Mouse (Mus musculus) kidney, adult 18-20 months (tissue): ENCODE data around the gene Sparcl1.

ENCODE experiments used
- DNase-seq: peaks from one replicate; pipeline ENCODE4 v3.0.0; 2021

Sparcl1 gene

DNA sequence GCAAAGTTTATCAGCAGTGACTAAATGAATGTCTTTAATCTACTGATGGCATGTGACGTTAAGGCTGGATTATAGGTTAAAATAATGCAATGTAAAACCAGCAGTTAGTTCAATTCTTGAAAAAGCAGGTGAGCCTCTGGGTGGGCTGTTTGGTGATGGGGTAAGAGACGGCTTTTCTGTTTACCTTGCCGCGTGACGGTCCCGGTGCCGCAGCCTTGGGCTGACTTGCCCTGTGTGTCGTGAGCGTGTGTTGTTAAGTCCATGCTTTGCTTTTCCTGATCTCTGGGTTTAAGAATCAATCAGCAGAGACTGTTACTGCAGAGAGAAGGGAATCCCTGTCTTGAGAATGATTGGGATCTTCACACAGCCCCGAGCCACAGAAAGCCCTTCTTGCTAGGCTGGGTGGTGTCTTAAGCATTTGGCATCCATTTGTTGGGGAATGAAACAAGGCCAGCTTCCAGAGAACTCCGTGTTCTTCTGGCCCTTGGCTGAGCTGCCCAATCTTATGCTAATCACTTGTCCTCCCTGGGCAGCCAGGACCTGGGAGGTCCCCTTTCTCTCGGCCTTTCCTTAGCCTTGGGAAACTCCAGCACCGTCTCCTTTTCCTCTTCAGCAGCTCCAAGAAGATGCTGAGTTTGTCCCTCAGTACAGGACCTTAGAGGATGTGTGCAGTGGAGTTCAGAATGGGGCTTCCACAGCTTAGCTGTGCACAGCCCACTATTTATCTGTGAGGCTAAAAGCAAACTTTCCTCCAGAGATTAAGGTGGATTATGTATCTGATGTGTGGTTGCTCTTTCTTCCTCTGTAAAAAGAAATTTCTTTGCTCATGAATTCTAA lies 51.4 kb downstream of the Sparcl1 start:
- no peak for DNase-seq

DNA sequence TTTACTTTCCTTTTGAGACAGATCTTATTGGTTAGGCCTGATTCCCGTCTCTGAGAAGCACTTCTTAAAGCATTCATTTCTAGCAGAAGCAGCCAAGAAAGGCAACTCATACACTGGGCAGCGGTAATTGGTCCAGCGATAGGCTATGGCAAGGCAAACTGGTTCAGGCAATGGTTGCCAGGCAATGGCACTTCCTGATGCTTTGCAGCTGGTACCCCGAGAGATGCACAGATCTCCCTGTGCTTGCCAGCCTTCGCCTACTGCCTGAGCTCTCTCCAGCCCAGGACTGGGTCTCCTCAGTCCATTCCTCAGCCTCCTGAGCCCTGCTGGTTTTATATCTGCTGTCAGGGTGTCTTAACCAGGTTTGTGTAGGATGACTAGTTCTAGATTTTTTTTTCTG lies 53.1 kb downstream of the Sparcl1 start:
- no peak for DNase-seq

DNA sequence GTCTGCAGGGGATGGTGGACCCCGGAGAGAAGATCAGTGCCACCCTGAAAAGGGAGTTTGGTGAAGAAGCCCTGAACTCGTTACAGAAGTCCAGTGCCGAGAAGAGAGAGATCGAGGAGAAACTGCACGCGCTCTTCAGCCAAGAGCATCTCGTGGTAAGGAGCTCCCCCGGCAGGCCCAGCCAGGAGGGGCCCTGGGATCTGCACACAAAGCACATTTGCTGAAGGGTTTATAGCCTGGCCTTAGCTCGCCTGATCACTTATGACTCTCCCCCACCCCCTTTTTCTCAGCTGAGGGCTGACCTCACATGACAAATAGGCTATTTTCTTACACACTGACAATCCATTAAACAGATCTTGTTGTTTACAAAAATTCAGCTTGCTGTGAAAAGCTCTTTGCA lies 53.9 kb downstream of the Sparcl1 start:
- no peak for DNase-seq

DNA sequence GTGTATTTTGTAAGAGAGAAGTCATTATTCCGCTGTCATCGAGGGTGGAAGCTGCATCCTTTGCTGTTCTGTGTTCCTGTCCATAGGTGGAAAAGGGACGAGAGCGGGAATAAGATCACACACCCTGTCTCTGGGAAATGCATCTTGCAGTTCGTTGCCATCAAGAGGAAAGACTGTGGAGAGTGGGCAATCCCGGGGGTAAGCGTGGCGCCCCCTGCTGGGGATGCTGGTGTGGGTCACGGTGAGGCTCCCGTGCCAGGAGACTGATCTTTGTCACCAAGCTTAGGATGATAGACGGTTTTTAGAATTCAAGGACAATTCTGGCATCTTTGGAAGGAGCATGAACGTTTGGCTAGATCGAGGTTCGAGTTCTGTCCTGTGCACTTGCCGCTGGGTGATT lies 55.5 kb downstream of the Sparcl1 start:
- peak; percentile 65 for DNase-seq

DNA sequence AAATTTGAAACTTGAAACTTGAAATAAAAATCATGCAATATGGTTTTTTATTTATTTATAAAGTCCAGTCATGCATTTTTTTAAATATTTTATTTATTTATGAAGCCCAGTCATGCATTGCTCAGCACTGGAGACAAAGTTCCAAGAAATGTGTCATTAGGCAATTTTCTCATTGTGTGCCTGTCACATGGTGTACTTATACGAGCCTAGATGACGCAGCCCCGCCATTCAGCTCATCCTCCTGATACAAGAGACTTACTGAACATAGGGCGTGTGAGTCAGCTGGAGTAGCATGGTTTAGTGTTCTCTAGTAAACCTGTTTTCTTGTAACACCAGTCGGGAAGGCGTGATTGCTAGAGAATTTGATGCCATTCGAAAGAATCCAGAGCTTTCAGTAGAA lies 57.2 kb downstream of the Sparcl1 start:
- DNase-seq = no peak

DNA sequence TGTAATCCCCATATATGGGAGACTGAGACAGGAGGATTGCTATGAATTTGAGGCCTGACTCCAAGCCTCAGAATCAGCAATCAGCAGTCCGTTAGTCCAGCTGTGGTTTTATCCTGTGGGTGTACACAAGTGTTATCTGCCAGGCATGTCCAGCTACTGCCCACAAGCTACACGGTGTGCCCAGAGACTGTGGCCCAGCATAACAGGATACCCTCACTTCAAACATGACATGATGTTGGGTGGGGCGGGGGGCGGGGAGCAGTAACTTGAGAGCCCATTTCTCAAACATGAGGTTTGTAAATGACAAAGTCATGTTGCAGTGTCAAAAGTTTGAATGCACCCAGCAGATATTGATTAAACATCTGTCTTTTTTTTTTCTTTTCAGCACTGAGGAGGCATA lies 57.7 kb downstream of the Sparcl1 start:
- no peak for DNase-seq

DNA sequence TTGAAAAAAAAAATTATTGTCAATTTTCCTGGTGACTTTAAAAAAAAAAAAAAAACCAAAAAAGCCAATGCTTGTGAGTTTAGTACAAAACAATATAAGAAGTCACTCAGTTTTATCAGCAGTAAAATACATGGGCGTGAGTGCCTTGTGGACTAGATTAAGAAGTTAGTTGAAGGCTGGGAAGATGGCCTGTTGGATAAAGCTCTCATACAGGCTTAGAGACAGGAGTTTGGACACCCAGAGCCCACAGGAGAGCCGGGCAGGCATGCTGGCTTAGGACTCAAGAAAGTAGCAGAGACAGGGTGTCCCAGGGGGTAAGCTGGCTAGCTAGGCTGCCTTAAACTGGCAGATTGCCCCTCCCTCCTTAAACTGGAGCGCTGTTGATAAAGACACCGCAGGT lies 58.6 kb downstream of the Sparcl1 start:
- no peak for DNase-seq

DNA sequence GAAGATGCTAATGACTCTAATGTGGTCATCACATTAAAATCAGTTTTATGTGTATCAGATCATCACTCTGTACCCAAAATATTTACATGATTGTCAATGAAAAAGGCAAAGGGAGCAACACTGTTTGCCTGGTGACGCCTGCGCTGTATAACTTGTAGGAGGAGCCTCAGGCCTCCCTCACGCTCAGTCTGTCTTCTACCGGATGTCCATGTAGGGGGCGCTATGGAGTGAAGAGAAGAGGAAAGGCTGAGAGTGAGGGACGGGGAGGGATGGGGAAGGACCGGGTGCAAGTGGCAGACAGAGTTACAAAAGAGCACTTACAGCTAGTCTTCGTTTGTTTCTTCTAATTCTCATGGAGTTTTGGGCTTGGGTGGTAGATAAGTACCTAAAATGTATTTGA lies 60.6 kb downstream of the Sparcl1 start:
- DNase-seq = no peak

DNA sequence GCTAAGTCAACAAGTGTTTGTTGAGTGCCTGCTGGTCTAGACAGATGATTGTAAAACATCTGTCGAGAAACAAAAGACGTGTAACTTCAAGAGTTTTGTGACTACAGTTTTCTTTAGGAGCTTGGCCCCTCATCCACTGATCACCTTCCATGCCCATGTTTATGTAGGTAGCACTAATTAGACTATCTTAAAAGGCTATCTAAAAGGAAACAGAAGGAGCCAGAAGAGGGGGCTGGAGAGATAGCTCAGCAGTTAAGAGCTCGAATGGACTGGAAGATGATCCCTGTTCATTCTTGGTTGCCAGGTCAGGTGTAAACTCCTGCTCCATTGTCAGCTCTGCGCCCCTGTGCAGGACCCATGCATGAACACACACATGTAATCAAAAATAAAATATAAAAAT lies 65.4 kb downstream of the Sparcl1 start:
- no peak for DNase-seq

DNA sequence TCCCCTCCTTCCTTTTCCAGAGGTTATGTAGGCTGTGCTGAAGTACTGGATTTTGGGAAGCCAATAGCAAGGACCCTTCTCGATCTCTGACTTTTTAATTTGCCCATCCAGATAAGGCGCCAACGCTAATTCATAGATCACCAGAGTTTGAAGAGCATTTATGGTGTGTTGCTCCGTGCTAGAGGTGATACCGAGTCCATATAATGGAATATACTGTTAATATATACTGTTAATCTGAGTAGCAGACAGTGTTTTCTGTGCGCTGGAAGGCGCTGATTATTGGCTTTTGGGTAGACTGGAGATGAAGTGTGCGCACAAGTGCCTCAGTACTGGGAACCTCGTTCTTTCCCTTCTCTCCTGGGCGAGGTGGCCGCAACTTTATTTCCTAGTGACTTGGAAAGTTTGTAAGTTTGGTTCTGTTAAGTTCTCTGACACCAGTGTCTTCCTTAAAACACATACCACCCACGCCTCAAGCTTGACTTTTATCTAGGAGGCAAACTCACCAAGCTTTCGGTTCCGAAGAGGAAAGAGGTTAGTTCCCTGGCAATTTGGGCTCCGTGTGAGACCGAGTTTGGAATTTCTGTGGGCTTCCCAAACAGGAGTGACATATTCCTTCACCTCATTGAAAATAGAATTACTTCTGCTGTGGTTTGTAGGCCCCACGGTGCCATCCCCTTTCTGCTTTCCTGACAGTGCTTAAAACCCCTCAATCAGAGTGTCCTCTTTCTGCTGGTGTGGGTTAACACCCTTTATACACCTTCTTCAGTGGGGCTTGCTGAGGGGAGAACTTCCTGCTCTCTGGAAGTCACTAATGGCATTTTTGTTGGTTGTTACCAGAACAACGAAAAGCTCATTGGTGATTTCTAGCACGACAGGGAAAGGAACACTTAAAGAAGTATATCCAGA lies 66.1 kb downstream of the Sparcl1 start:
- peak; percentile 43 for DNase-seq

DNA sequence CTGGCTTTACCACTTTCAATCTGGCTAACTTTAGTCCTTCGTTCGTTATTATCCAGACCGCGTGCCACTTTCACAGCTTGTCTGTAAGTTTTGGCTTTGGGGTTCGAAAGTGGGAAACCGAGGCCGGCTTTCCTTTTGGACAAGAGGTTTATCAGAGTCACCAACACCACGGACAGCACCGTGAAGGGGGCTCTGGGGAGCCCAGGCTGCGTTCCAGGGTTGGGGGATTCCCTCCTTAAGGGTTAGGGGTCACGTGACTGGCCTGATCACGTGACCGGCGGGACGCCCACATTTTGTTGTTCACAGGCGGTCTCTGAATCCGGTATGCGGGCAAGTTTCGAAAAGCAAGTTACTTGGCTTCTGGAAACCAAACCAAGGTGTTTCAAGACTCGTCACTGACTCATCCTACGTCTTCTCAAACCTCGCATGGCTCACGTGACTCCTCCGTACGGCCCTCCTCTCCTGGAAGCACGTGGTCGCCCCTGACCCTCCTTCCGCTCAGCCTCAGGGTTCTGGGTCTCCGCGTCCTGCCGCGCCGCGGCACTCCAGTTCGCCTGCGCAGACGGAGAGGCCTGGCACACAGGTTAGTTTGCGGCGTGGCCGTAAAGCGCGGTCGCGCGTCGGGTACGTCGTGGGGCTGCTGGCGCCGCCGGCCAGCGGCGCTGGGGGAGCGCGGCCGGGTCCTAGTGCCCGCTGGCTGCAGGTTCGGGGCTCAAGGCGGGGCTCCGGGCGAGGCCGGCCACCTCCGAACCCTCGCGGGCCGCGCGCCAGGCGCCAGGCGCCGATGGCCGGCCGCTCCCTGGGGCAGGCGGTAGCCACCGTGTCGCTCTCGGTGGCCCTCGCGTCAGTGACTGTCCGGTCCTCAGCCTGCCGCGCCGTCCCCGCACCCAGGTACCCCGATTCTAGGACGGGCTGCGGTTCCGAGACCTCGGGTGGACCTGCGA lies 67.0 kb downstream of the Sparcl1 start, which contains the start of gene Nudt9:
Gene Nudt9, plus strand, starts transcription at position 51 of the 944 bp plus-strand sequence.
- DNase-seq = peak; percentile 97

DNA sequence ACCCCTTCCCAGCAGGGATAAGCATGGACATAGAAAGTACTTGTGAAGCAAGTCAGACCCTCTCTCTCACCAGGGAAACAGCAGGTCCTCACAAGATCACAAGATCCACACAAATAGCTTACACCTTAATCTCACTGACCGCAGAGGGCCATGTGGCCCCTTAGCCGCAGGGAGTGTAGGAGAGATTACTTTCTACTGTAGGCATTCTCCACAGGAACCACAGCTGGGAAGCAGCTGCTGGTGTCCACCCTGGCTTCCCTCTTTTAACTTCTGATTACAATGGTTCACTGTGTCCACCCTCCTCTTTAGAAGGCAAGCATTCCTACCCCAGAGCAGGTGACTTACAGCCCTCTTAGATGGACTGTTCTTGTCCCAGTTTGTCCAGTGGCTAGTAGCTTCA lies 69.8 kb downstream of the Sparcl1 start:
- no peak for DNase-seq

DNA sequence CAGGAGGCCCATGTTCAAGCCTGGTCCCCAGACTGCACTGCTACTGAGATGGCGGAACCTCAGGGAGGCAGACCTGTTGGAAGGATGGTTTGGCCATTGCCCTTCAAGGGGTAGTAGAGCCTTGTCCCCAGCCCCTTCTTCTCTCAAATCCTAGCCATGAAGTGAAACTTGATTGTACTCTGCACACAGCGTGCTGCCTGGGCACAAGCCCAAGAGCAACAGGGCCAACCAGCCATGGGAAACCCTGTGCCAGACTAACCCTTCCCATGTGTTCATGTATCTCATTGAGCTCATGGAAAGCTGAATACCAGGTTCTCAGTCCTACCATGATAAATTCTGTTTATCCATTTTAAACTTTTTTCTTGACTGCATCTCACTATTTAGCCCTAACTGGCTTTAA lies 70.6 kb downstream of the Sparcl1 start:
- DNase-seq = no peak

DNA sequence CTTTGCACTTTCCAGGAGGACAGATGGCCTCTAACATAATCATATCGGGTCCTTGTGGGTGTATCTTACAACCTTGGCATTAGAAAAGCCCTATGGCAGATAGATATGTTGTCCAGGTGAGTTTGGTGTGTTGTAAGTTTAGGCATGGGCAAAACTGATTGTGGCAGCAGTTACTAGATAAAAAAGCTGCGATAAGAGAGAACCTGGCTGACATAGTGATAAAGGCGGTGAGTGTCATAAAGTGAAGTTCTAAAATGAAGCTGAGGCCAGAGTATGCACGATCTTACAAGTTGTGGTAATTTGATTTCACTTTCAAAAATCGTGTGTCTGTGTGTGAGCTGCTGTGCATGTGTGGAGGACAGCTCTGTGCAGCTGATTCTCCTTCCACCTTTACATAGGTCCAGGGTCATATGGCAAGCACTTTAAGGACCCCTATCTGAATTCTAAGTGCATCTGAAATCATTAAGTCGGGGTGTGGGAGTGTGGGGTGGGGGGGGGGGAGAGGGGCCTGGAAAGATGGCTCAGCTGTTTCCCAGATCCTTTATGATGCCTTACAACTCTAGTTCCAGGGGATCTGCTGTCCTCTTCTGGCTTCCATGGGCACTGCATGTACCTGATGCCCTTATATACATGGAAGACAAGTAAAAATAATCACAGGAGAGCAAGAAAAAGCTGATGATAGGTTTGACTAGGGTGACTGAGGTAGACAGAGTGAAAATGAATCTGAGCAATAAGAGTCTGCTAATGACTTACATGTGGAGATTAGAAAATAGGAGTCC lies 74.2 kb downstream of the Sparcl1 start:
- peak; percentile 72 for DNase-seq

DNA sequence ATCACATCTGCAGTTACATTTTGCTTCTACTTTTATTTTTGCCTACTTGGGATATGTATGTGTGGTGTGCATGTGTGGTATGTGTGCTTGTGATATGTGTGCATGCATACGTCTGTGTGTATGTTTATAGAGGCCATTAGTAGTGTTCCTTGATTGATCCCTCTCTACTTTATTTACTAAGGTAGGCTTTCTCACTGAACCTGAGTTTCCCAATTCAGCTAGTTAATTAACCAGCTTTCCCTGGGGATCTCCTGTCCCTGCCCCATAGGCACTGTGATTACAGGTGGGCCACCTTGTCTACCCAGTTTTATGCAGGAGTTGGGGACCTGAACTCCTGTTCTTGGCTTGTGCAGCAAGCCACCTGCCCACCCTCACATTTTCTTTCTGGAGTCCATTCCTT lies 76.8 kb downstream of the Sparcl1 start:
- no peak for DNase-seq

DNA sequence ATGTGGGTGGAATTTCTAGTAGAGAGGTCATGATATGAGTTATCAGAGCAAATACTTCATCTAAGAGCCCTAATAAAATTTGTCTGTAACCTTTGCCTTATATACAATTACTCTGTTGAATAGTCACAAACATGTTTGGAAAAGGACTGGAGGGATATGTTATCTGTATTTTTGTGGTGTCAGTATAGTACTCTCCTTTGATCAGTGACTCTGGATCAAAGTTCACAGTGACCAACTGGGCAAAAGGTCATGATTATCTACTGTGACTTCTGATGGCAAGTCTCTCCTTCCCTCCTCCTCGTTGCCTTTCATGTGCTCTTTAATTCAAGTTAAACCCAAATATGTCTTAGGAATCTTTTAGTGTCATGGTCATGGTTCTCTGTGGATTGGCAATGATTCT lies 77.7 kb downstream of the Sparcl1 start:
- DNase-seq = no peak

DNA sequence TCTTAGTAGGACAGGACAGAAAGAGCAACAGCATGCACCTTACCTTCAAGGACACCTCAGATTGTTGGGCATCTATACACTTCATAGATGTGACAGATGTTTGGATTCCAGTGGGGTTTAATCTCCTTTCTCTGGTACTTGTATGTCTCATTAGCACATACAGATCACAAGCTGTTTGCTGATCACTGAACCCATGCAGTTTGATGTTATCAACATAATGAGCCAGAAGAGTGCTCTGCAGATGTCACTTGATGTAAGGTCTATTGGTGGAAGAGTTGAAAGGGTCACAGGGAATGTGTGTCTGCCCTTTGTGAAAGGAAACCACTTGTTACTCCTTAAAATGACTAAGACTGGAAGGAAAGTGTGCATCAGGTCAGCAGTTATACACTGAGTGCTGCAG lies 78.5 kb downstream of the Sparcl1 start:
- DNase-seq = no peak

DNA sequence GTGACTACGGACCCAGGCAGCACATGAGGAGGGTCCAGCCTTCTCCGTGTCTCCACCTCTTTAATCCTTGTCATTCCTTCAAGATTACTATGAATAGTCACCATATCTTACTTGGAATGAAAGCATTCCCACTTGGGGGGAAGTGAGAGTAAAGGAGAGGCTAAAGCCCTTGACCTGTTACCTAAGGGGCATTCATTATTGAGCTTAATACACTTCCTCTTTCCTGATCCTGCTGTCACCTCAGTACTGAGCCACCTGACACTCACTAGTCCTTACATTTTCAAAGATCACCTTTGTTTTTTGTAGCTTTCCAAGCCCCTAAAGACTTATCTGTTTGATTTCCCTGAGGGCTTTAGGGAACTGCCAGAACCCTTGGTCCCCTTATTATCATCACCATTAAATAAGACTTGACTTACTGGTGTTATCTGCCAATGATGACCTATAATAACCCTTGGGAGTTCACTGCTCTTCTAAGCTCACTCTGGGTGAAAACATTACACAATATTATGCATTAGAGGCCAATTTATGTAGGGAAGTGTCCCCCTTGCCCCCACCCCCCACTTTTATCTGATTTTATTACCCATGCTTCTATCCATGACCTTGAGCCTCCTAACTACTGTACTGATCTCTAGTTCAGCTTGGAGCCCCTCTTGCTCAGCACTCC lies 81.0 kb downstream of the Sparcl1 start:
- no peak for DNase-seq
